Mouse (Mus musculus): ENCODE data around the gene Rsph3a.
"Not testable (repeated sequence)": the region's sequence is repeated elsewhere in the genome, so short reads cannot be mapped to it uniquely, and the experiment has no call there.

Gene Rsph3a

GRCm38 (mm10) chr17:8003248-8003647 is 57.8 kb downstream of the Rsph3a start:
- CTCF ChIA-PET, POLR2A ChIA-PET: not testable (repeated sequence)

GRCm38 (mm10) chr17:8006771-8007170 is 61.4 kb downstream of the Rsph3a start:
- CTCF ChIA-PET, POLR2A ChIA-PET: not testable (repeated sequence)

- POLR2A ChIA-PET, CTCF ChIA-PET: not testable (repeated sequence)
Observed at GRCm38 (mm10) chr17:8009565-8009964, 64.2 kb downstream of the Rsph3a start.

- CTCF ChIA-PET, POLR2A ChIA-PET: not testable (repeated sequence)
Observed at GRCm38 (mm10) chr17:8013974-8014373, 68.6 kb downstream of the Rsph3a start.

- POLR2A ChIA-PET, CTCF ChIA-PET: not testable (repeated sequence)
Observed at GRCm38 (mm10) chr17:8022675-8023074, 77.3 kb downstream of the Rsph3a start.

- POLR2A ChIA-PET, CTCF ChIA-PET: not testable (repeated sequence)
Observed at GRCm38 (mm10) chr17:8027475-8028168, 82.2 kb downstream of the Rsph3a start.
